8 mouse cellular contexts compared by ENCODE assay signal in genomic region chr3:79887161-79887855, GRCm38 (mm10). TPM values are rescaled to one million over a fixed set of nuclear protein-coding genes. Genes with fewer than 3 reads are reported as not detected.
DNase-seq lines count a peak whose midpoint lies in the region; ATAC-seq lines count a peak whose summit lies in the region.

No protein-coding gene starts in this region.

- ATAC-seq in hindbrain, embryonic 12.5 days (ENCODE audit: low FRiP score) = no peak
- no peak for ATAC-seq in intestine, embryonic 16.5 days

- no peak overlapping the region for H3K9ac ChIP-seq in hindbrain, embryonic 12.5 days
- 0 out of 2 replicates have a peak overlapping the region, but pooled peaks have one; percentile 6 for H3K9ac ChIP-seq in intestine, embryonic 16.5 days (ENCODE audit: low read depth, low read length)

- no peak for DNase-seq in hindbrain, embryonic 10.5 days (ENCODE audit: low spot score)
- peak; percentile 6 for DNase-seq in right cerebral cortex, postnatal 4 days
- DNase-seq in right cerebral cortex, postnatal 36 days (ENCODE audit: low spot score in 2 of 2) = no peak
- DNase-seq in embryo, embryonic 10 days (ENCODE audit: low spot score) = no peak
- DNase-seq in cerebellum, adult 8-10 months = no peak
- no peak for DNase-seq in adrenal gland, postnatal 4 days (ENCODE audit: low spot score in 2 of 2)

- no peak overlapping the region for H3K4me3 ChIP-seq in hindbrain, embryonic 10.5 days
- H3K4me3 ChIP-seq in hindbrain, embryonic 12.5 days = no peak overlapping the region
- peak overlapping the region; percentile 45 for H3K4me3 ChIP-seq in intestine, embryonic 16.5 days (ENCODE audit: low read length)

- whole genome bisulfite sequencing in hindbrain, embryonic 10.5 days = 72% methylated on average over 8 of the region's 8 CpGs
- WGBS in hindbrain, embryonic 12.5 days = 58% methylated on average over 8 of the region's 8 CpGs
- WGBS in intestine, embryonic 16.5 days = 50% methylated on average over 8 of the region's 8 CpGs

- H3K36me3 ChIP-seq in hindbrain, embryonic 10.5 days = no peaks in the 10 kb centered on the region
- no peaks in the 10 kb centered on the region for H3K36me3 ChIP-seq in hindbrain, embryonic 12.5 days
- H3K36me3 ChIP-seq in intestine, embryonic 16.5 days (ENCODE audit: control insufficient read depth, insufficient read depth, low read length) = no peaks in the 10 kb centered on the region

- no peak overlapping the region for H3K4me2 ChIP-seq in hindbrain, embryonic 12.5 days (replicated peaks)
- peak overlapping the region; percentile 13 for H3K4me2 ChIP-seq in intestine, embryonic 16.5 days (ENCODE audit: low read depth, low read length)

- peaks cover 20% of the 10 kb centered on the region for H3K4me1 ChIP-seq in hindbrain, embryonic 10.5 days (replicated peaks)
- H3K4me1 ChIP-seq in hindbrain, embryonic 12.5 days = peaks cover 12% of the 10 kb centered on the region; the same call in 1 of the 2 replicates
- peaks cover 9% of the 10 kb centered on the region for H3K4me1 ChIP-seq in intestine, embryonic 16.5 days (ENCODE audit: control insufficient read depth, insufficient read depth, low read length)

- 0 out of 2 replicates have a peak overlapping the region, but pooled peaks have one; percentile 12 for H3K27ac ChIP-seq in hindbrain, embryonic 10.5 days
- H3K27ac ChIP-seq in hindbrain, embryonic 12.5 days = no peak overlapping the region
- H3K27ac ChIP-seq in intestine, embryonic 16.5 days (ENCODE audit: low read length) = no peak overlapping the region

- no peaks in the 10 kb centered on the region for H3K27me3 ChIP-seq in hindbrain, embryonic 10.5 days (ENCODE audit: insufficient read depth, poor library complexity, severe bottlenecking)
- no peaks in the 10 kb centered on the region for H3K27me3 ChIP-seq in hindbrain, embryonic 12.5 days
- H3K27me3 ChIP-seq in intestine, embryonic 16.5 days (replicated peaks; ENCODE audit: control insufficient read depth, insufficient read depth, low read length) = no peaks in the 10 kb centered on the region

- H3K9me3 ChIP-seq in hindbrain, embryonic 10.5 days = no peaks in the 10 kb centered on the region
- H3K9me3 ChIP-seq in hindbrain, embryonic 12.5 days (replicated peaks) = no peaks in the 10 kb centered on the region
- H3K9me3 ChIP-seq in intestine, embryonic 16.5 days (ENCODE audit: control insufficient read depth, low read length) = no peaks in the 10 kb centered on the region

RNA-seq across cellular contexts. Expression of gene Fam198b, which starts 3.0 kb away (rescaled TPM):
- polyA plus RNA-seq in hindbrain, embryonic 10.5 days (2016; fragmentation: Nextera tagmentation; extraction: Ambion mirVana) = 1.6 and 1.7 TPM in 2 replicates
- 5.1 and 5.3 TPM in 2 replicates for polyA plus RNA-seq in hindbrain, embryonic 12.5 days (2016; fragmentation: Nextera tagmentation; extraction: Ambion mirVana)
- polyA plus RNA-seq in intestine, embryonic 16.5 days (2015; fragmentation: Nextera tagmentation; extraction: Ambion mirVana) = 9.3 and 13.0 TPM in 2 replicates
- 10 to 100 TPM; 24.8 TPM for total RNA-seq in adrenal gland, postnatal 4 days (2021)

RNA-seq across cellular contexts. Expression of gene Tmem144, which starts 34.7 kb away (rescaled TPM):
- 1.9 and 3.3 TPM in 2 replicates for polyA plus RNA-seq in hindbrain, embryonic 10.5 days (2016; fragmentation: Nextera tagmentation; extraction: Ambion mirVana)
- 2.0 and 3.3 TPM in 2 replicates for polyA plus RNA-seq in hindbrain, embryonic 12.5 days (2016; fragmentation: Nextera tagmentation; extraction: Ambion mirVana)
- polyA plus RNA-seq in intestine, embryonic 16.5 days (2015; fragmentation: Nextera tagmentation; extraction: Ambion mirVana) = 16.2 and 25.6 TPM in 2 replicates
- total RNA-seq in adrenal gland, postnatal 4 days (2021) = 10 to 100 TPM; 11.3 to 13.4 TPM
